Mouse (Mus musculus) stomach, embryonic 14.5 days (tissue): Measurements from ENCODE around the gene Slc4a2. TPM values are rescaled to one million over a fixed set of nuclear protein-coding genes. Genes with fewer than 3 reads are reported as not detected.
A peak's percentile ranks its signal among the peaks of the same experiment; 100 is the strongest.

Source experiments
- ATAC-seq: fragments of 200-750 bp; cut with Nextera tagmentation; 2 replicates; pipeline ENCODE4 v1.8.0; 2017; ENCODE audit warnings: low read depth, moderate TSS enrichment; ENCODE audit not compliant: insufficient number of reproducible peaks, insufficient read depth, low FRiP score
- H3K27ac ChIP-seq: fragments of 300-500 bp; sonication (generic); 2 replicates; pipeline ENCODE4 v1.5.1; 2014; ENCODE audit warnings: mild to moderate bottlenecking, low read length, moderate library complexity, mixed read lengths
- H3K27me3 ChIP-seq: fragments of 300-500 bp; sonication (generic); 2 replicates; pipeline ENCODE4 v1.6.1; 2014; ENCODE audit warnings: low read length, control low read depth, mixed read lengths; ENCODE audit not compliant: control insufficient read depth, insufficient read depth
- H3K36me3 ChIP-seq: fragments of 300-500 bp; sonication (generic); 2 replicates; pipeline ENCODE4 v1.6.1; 2014; ENCODE audit warnings: mild to moderate bottlenecking, control low read depth, low read length, moderate library complexity, mixed read lengths; ENCODE audit not compliant: control insufficient read depth, insufficient read depth
- H3K4me1 ChIP-seq: fragments of 300-500 bp; sonication (generic); 2 replicates; pipeline ENCODE4 v1.6.1; 2014; ENCODE audit warnings: low read length, control low read depth, mixed read lengths; ENCODE audit not compliant: control insufficient read depth, insufficient read depth
- H3K4me2 ChIP-seq: fragments of 300-500 bp; sonication (generic); replicated peaks from 2 replicates; pipeline ENCODE4 v1.6.1; 2014; ENCODE audit warnings: low read depth, low read length, control low read depth
- H3K4me3 ChIP-seq: fragments of 300-500 bp; sonication (generic); 2 replicates; pipeline ENCODE4 v1.5.1; 2014; ENCODE audit warnings: low read depth, low read length, control low read depth
- H3K9ac ChIP-seq: fragments of 300-500 bp; sonication (generic); replicated peaks from 2 replicates; pipeline ENCODE4 v1.6.1; 2014; ENCODE audit warnings: low read depth, mild to moderate bottlenecking, control low read depth, low read length, moderate library complexity, mixed read lengths
- H3K9me3 ChIP-seq: fragments of 300-500 bp; sonication (generic); 2 replicates; pipeline ENCODE4 v1.6.1; 2016; ENCODE audit warnings: low read depth, low read length, control low read depth; ENCODE audit not compliant: control insufficient read depth
- WGBS: fragments of 180-500 bp; shearing (Covaris S2); extraction: QIAGEN DNeasy Blood & Tissue Kit; methylation state at CpG from one replicate; pipeline ENCODE4 v1.1.7; 2014; 5-methylcytosine and 5-hydroxymethylcytosine counted together
- polyA plus RNA-seq: library from polyadenylated mRNA; unstranded; fragments of >200 nt; fragmentation: Nextera tagmentation; extraction: Ambion mirVana; gene quantifications from 2 replicates; pipeline ENCODE4 v1.2.1, GENCODE M21; 2014

Gene Slc4a2
- polyA plus RNA-seq, 1 experiment from 2014 or later = 30.6 TPM

DNA sequence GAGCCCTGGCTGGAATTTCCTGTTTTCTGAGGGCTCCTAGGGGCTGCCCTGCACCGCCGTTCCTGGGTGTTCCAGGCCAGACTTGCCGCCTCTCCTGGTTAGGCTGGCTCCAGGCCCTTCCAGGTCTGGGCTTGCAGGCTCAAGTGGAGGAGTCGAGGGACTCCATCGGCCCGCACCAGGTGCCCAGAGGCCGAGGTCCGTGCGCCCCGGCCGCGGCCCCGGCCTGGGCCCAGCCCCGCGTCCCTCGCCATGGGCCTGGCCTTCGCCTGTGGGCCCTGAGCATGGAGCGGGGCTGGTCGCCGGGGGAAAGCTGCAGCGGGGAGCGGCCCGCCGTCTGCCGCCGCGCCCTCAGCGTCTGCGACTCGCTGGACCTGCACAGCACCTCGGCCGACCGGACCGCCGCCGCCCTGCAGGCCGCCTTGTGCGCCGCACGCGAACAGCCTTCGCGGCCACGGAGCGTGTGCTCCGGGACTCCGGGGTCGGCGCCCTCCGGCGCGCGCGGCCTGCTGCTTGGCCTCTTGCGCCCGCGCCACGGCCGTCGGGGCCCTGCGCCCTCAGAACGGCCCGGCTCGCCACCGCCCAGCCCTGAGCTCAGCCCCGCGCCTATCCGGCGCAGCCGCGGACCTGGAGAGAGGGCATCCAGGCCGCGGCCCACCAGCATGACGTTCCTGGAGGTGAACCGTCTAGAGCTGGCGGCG is 50.5 kb downstream of the Slc4a2 start:
- Histone ChIP-seq H3K4me3 (peak overlapping the region; percentile 50), H3K9ac (peak overlapping the region; percentile 43), H3K4me2 (peak overlapping the region; percentile 84), H3K9me3 (no peaks in the 10 kb centered on the region), H3K27me3 (no peaks in the 10 kb centered on the region), H3K4me1 (peaks cover 35% of the 10 kb centered on the region), H3K27ac (peak overlapping the region; percentile 44; the same call in 1 of the 2 replicates), H3K36me3 (peaks cover 26% of the 10 kb centered on the region)
- peak; percentile 34; the same call in 1 of the 2 replicates for ATAC-seq
- WGBS = 3% methylated on average over 71 of the region's 77 CpGs

DNA sequence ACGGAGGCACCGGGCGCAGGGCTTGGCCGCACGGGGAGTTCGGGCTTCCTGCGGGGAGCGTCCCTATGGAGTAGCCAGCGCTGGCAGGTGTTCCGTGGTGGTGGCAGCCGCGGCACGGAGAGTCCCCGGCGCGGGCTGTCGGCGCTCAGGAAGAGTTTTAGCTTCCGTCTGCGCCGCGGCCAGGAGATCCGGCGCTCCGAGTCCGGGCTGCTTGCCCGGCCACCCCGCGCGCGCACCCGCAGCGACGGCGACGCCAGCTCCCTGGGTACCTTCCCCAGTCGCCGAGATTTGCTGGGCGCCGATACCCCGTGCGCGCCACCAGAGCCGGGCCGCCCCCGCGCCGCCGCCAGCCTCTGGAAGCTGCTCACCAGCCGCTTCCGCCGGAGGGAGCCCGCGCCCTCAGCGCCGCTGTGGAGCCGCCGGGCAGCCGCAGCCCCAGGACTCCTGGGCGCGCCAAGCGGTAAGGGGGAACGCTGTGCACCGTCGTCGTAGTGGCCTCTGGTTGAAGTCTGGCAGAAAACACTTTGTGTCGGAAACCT is 51.2 kb downstream of the Slc4a2 start:
- WGBS = 6% methylated on average over 64 of the region's 67 CpGs
- Histone ChIP-seq H3K9ac (peak overlapping the region; percentile 43), H3K27me3 (no peaks in the 10 kb centered on the region), H3K4me1 (peaks cover 35% of the 10 kb centered on the region), H3K36me3 (peaks cover 33% of the 10 kb centered on the region), H3K4me2 (peak overlapping the region; percentile 84), H3K9me3 (no peaks in the 10 kb centered on the region), H3K27ac (peak overlapping the region; percentile 44; the same call in 1 of the 2 replicates), H3K4me3 (peak overlapping the region; percentile 50)
- no peak for ATAC-seq

DNA sequence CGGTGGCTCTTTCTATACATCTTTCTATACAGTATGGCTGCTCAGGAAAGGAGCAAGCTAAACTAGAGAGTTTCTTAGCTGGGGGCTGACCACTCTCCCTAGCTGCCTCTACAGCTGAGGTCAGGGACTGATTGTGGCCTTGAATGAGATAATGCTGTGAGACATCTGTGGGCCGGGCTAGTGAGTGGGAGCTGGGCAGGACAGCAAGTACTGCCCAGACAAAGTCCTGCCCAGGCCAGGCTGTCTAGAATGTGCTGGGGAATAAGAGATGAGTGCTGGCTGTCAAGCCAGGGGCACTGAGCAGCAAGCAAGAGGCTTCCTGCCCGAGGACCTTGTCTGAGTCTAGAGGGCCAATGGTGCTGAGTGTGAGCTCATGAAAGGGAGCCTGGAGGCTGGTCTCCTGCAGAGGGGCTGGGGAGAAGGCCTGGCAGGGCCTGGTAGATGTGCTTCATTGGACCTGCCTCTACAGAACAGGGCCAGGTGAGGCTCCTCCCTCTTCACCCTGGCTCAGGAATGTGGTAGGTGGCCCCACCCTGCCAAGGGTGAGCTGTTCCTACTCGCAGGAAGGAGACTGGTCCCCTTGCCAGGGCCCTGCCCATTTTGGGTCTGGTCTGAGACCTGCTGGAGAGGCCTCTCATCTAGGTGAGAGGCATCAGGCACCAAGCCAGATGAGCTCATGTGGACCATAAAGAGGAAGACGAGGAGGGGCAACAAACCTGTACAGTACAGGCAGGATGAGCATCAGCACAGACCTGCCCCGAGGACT is 52.0 kb downstream of the Slc4a2 start:
- Histone ChIP-seq H3K9me3 (no peaks in the 10 kb centered on the region), H3K27me3 (no peaks in the 10 kb centered on the region), H3K36me3 (peaks cover 41% of the 10 kb centered on the region), H3K9ac (peak overlapping the region; percentile 43; the same call in 1 of the 2 replicates), H3K4me1 (peaks cover 35% of the 10 kb centered on the region), H3K4me3 (peak overlapping the region; percentile 50), H3K4me2 (peak overlapping the region; percentile 84), H3K27ac (peak overlapping the region; percentile 10; the same call in 1 of the 2 replicates)
- peak; percentile 53 for ATAC-seq
- WGBS = 57% methylated on average over 6 of the region's 6 CpGs

DNA sequence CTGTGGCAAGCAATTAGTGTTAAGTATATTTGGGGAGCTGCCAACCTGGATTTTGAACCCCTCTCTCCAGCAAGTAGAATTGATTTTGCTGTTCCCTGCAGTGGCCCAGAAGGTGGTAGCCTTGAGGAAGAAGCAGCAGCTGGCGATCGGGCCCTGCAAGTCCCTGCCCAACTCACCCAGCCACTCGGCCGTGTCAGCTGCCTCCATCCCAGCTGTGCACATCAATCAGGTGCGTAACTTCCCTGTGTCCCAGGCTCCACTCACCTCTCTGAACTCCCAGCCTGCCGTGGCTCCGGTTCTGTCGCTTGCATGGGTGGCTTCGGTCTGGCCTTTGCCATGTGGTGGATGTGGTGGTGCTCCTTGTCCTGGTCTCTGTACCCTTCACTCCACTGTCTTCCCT is 54.3 kb downstream of the Slc4a2 start:
- Histone ChIP-seq H3K27me3 (no peaks in the 10 kb centered on the region), H3K27ac (no peak overlapping the region), H3K9ac (no peak overlapping the region), H3K4me1 (peaks cover 38% of the 10 kb centered on the region), H3K9me3 (no peaks in the 10 kb centered on the region), H3K4me3 (no peak overlapping the region), H3K36me3 (peaks cover 52% of the 10 kb centered on the region), H3K4me2 (no peak overlapping the region)
- no peak for ATAC-seq
- WGBS = 83% methylated on average over 9 of the region's 9 CpGs

DNA sequence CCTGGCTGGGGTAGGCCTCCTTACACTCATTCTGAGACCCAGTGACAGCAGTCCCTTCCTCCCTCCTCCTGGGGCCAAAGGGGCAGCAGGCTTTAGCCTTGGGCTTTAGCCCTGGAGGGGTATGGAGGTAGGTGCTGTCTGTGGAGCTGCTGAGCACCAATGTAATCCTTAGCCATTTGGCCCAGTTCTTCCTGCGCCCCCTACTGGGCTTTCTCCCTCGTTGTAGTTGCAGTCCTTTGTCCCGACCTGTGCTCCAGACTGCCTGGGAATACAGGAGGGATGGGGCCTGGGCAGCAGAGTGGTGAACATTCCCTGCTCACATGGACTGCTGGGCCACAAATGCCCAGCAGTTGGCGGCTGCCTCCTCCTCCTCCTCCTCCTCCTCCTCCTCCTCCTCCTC is 58.0 kb downstream of the Slc4a2 start:
- WGBS = 4% methylated on average over 3 of the region's 4 CpGs
- ATAC-seq = peak; percentile 44; the same call in 1 of the 2 replicates
- no peak overlapping the region for H3K4me3 ChIP-seq
- no peak overlapping the region for H3K27ac ChIP-seq
- H3K27me3 ChIP-seq = no peaks in the 10 kb centered on the region
- no peak overlapping the region for H3K4me2 ChIP-seq
- H3K4me1 ChIP-seq = peaks cover 7% of the 10 kb centered on the region
- H3K9ac ChIP-seq = no peak overlapping the region
- H3K9me3 ChIP-seq = no peaks in the 10 kb centered on the region
- peaks cover 66% of the 10 kb centered on the region for H3K36me3 ChIP-seq

DNA sequence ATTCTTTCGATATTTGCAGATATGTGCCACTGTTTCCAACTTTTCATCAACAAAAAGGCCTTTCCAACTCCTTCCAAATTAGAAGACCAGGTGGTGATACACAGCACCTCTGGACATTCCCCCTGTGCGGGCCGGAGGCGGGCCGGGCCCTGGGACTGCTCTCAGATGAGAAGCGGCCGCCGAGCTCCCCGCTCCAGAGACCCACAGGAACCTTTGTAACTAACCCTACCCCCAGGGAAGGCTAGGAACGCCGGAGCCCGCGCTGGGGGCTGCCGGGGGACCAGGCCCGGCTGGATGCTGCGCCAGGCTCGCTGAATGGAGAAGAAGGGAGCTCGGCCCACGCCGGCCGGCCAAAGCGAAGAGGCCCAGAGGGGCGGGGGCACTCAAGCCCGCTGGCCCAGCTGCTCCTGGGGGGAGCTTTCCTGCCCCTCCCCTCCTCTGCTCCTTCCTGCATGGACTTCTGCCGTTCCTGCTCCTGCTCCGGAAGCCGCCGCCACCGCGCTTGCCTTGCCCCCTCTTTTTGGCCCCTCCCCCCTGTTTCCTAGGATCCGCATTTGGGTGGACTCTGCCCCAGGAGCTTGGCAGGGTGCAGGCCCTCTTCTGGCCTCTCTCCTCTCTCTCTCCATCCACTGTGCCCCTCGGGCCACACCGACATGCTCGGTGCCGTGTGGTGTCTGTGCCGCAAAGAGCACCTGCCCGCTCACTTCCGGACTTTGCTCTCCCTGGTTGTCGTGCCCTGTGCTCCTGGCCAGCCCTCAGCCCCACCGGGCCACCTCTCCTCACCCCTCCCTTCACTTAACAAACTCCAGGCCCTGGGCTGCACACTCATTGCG is 58.8 kb downstream of the Slc4a2 start:
- WGBS = 56% methylated on average over 41 of the region's 41 CpGs
- H3K9ac ChIP-seq = no peak overlapping the region
- no peaks in the 10 kb centered on the region for H3K9me3 ChIP-seq
- no peak overlapping the region for H3K4me3 ChIP-seq
- peak overlapping the region; percentile 27; the same call in 1 of the 2 replicates for H3K27ac ChIP-seq
- peak; percentile 11; the same call in 1 of the 2 replicates for ATAC-seq
- no peak overlapping the region for H3K4me2 ChIP-seq
- H3K4me1 ChIP-seq = peaks cover 7% of the 10 kb centered on the region
- peaks cover 65% of the 10 kb centered on the region for H3K36me3 ChIP-seq
- no peaks in the 10 kb centered on the region for H3K27me3 ChIP-seq

DNA sequence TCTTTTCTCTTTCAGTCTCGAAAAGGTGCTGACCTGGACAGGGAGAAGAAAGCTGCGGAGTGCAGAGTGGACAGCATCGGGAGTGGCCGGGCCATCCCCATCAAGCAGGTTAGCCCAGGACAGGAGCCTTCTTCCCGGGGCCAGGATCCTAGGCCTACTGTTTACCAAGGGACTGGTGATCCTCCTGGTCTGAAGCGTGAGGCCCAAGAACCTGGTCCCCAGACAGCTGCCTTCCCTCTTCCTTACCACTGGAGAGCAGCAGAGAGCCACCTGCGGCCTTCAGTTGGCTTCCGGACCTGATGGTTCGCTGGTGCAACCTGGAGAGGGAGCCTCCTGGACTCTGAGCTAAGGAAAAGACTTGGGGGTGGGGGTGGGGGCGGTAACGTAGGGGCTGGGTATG is 59.7 kb downstream of the Slc4a2 start:
- H3K4me3 ChIP-seq = no peak overlapping the region
- WGBS = 28% methylated on average over 11 of the region's 11 CpGs
- peak; percentile 46; the same call in 1 of the 2 replicates for ATAC-seq
- peaks cover 64% of the 10 kb centered on the region for H3K36me3 ChIP-seq
- H3K27me3 ChIP-seq = no peaks in the 10 kb centered on the region
- H3K9me3 ChIP-seq = no peaks in the 10 kb centered on the region
- H3K9ac ChIP-seq = no peak overlapping the region
- H3K4me2 ChIP-seq = no peak overlapping the region
- H3K4me1 ChIP-seq = peaks cover 7% of the 10 kb centered on the region
- no peak overlapping the region; the same call in 1 of the 2 replicates for H3K27ac ChIP-seq

DNA sequence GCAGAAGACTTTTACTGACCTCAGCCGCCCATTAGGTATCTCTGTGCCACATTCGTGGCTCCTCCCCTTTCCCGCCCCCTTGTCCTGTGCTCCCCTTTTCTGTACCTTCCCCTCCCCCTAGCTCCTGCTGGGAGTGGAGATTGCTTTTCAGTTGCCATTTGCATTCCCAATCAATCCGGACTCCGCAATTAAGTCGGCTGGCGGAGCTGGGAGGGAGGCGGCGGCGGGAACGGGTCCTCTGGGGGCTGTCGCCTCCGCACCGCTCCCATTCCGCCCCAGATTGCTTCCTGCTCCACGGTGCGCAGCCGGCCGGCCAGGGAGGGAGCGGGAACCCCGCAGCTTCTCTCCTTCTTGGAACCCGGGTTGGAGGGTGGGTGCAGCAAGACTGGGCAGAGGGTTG is 61.3 kb downstream of the Slc4a2 start:
- H3K9ac ChIP-seq = no peak overlapping the region
- H3K4me2 ChIP-seq = no peak overlapping the region
- no peaks in the 10 kb centered on the region for H3K27me3 ChIP-seq
- H3K36me3 ChIP-seq = peaks cover 64% of the 10 kb centered on the region
- no peak overlapping the region for H3K4me3 ChIP-seq
- ATAC-seq = no peak
- H3K4me1 ChIP-seq = peaks cover 7% of the 10 kb centered on the region
- no peaks in the 10 kb centered on the region for H3K9me3 ChIP-seq
- 46% methylated on average over 22 of the region's 22 CpGs for WGBS
- H3K27ac ChIP-seq = no peak overlapping the region
